Mouse (Mus musculus): ENCODE data around the gene Rhbdf1.

Gene Rhbdf1

DNA sequence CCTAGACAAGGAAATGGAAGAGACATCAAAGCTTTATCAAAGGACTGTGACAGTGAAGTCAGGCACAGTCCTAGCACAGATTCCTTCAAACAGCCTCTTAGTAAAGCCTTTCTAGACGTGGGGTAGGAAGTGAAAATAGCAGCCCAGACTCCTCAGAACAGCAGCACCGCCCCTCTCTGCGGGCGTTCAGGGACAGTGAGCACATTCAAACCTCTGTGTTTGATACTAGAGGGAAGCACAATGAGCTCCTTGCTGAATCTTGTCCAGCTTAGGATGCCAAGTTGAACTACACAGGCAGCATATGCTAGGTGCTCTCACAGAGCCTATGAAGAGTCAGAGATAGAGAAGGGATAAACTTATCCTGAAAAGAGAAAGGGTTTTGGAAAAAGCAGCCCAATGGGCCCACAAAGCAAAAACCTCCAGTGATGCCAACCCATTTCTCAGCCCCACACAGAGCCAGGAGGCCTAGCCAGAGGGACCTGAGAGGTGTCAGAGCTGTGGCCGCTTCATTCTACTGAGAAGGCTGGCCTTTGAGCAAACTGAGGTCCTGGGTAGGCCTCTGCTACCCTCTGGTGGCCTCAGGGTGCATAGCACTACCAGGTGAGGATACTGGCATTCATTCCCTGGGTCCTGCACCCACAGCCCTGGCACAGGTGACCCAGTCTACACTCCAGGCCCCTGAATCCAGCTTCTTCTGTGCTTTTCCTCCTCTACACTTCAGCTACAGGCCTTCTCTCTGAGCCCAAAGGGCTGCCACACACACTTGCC, 16.2 kb upstream of the Rhbdf1 start:
- peak; percentile 85 for DNase-seq

DNA sequence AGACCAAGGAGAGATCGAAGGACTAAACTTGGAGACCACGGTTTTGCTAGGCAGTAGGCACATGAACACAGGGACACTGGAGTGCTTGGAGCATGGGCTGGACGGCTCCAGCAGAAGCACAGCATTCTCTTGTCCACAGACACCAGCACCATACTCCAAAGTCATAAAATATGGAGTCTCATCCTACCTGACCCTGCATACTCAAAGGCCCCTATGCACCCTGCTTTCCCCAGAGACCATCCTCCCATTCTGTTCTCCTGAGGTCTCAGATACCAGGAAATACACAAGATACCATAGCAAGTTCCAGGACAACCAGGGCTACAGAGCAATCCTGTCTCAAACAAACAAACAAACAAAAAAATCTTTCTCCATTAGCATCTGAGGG, 15.3 kb upstream of the Rhbdf1 start:
- no peak for DNase-seq

- peak; percentile 83 for DNase-seq
Observed at GRCm38 (mm10) chr11:32236712-32237410, 14.8 kb upstream of the Rhbdf1 start.

DNA sequence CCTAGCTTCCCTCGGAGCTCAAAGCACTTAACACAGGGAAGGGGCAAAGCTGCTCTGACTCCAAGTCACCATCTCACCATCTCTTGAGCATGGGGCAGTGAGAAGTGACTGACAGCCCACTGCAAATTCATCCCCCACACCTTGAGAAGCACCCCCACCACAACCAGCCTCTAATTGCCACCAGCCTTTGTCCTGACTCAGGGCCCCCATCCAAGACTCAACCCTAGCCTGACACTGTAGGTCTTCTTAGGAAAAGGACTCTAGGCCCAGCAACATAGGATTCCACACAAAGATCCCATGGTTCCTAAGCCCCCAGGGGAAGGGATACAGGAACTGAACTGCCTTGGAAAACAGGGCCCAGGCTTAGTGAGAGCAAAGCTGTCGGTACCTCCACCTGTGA, 14.0 kb upstream of the Rhbdf1 start:
- DNase-seq: peak; percentile 10

GRCm38 (mm10) chr11:32235646-32236045, 13.5 kb upstream of the Rhbdf1 start:
- DNase-seq: peak; percentile 94

- peak; percentile 15 for DNase-seq
Observed at GRCm38 (mm10) chr11:32234816-32235485, 12.9 kb upstream of the Rhbdf1 start.

DNA sequence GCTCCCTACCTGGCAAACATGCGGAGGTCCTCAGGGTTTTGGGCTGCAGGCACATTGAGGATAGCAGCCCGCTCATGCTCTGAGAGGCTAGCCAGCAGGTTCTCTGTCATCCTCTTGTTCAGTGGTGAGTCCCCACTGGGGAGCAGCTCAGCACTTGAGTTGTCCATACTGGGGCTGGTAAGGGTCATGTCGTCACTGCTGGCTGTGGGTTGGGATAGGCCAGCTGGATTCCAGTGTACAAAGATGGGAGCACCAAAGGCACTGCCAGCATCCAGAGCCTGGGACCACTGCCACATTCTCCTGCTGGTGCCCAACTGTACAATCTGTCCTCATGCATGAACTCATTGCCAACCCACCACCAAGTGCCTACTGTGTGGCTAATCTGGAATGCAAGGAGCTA, 11.8 kb upstream of the Rhbdf1 start:
- DNase-seq: peak; percentile 12

- DNase-seq: peak; percentile 50
Observed at GRCm38 (mm10) chr11:32232848-32233247, 10.7 kb upstream of the Rhbdf1 start.

DNA sequence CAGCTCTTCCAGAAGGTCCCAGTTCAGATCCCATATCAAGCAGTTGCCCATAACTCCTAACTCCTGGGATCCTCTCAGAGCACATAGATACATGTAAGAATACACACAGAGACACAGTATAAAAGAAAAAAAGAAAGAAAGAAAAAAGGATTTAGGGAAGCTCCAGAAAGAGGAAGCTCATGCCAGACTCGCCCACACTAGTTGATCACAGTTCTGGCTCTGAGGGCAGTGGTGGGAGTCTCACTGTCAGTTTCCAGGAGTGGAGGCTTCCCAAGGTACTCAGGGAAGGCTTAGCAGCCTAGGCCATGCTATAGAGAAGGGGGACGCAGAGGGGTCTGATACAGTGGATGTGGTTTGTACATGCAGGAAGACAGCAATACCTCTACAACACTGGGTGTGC, 9.0 kb upstream of the Rhbdf1 start:
- DNase-seq: no peak

DNA sequence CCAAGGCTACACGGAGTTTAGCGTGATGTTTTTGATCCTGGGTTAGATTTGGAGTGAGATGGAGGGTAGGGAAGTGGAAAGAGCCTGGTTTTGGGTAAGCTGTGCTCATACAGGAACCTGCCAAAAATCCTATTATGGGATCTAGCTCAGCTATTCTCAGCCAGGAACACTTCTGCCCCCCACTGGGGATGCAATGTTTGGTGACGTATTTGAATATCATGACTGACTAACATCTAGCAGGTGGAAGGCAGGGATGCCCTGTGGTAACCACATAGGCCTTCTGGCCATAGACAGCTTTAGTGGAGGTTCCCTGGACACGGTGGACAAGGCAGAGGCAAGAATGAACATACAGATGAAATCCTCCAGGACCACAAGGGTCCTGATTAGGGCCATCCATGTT, 8.1 kb upstream of the Rhbdf1 start:
- no peak for DNase-seq

- no peak for DNase-seq
Observed at GRCm38 (mm10) chr11:32228292-32228845, 6.3 kb upstream of the Rhbdf1 start.

GRCm38 (mm10) chr11:32227555-32227954, 5.5 kb upstream of the Rhbdf1 start:
- DNase-seq: no peak

DNA sequence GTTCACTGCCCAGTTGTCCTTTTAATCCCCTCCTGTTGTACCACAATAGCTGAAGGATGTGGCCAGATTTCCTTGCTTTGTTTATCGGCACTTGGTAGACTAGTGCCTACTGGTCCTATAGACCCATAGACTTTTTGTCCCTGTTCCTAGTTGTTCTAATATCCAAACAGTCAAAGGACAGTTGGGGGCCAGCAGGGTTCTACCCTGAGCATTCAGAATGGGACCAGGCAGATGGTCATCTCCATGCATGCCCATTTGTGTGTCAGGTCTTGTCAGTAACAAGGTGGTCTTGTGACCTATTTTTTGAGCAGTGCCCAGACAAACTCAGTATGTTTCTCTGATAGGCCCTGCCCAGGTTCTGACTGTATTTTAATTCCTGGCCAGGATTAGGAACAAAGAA, 4.9 kb upstream of the Rhbdf1 start:
- DNase-seq: no peak

- peak; percentile 94 for DNase-seq
Observed at GRCm38 (mm10) chr11:32226124-32226871, 4.2 kb upstream of the Rhbdf1 start, which contains the start of gene Mpg. TSS of gene Mpg (plus strand) at chr11:32226505.

DNA sequence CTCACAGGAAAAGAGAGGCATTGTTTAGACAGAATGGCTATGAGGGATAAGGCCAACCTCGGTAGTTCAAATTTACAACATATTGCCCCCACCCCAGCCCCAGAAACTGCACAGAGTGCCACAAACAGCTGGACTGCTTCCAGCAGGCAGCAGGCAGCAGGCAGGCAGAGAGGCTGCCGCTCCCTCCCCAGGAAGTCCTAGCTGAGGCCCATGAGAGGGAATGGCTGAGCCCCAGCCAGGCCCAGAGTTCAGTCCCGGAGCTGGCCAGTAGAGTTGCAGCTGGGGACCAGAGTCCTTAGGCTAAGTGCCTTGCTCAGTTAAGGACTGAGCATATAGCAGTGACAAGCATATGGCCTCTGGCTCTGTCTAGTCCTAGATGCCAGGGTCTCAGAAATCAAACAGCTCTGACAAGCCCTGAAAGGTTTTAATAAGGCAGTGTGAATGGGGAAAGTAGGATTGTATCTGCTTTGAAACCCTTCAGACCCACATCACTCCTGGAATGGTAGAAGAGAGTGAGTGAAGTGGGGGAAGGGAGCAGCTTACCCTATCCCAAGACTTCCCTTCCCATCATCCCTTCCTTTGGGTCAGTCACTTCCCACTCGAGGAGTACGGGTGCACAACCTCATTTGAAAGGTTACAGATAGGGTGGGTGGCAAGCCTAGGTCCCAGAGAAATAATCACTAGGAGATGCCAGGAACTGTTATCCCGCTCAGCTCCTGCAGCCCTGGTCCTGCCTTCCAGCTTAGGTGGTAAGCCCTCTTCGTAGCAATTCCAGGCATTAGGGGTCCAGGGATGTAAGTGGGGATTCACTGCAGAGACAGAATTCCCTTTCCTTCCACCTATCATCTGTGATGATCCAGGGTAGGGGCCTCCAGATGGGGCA, 3.4 kb upstream of the Rhbdf1 start:
- DNase-seq: peak; percentile 71

DNA sequence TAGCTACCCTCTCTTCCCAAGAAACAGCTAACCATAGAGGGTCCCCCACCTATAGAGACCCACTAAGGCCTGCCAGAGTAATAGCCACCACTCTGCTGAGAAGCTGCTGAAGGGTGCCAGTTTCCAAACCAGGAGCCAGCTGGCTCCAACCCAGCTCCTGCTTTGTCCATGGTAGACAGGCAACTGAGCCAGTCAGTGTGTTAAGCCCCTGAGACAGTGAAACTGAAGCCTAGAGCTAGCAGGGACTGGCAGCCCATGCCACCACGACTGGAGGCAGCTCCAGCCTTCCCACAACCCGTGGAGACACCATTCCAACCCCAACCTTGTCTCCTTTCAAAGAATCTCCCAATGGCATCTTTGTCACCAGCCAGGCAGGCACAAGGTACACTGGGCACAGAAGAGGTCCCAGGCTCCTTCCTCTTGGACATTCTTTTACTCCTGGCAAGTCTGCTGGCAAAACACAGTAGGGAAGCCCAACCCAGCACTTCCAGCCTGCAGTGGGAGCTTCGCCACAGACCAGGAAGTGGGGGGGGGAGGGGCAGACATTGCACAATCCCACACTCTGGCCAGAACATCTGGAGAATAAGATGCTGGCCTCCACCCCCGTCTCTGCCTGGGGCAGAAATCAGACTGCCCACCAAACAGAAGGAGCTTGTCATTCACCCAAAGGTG, 2.5 kb upstream of the Rhbdf1 start:
- peak; percentile 94 for DNase-seq

GRCm38 (mm10) chr11:32223297-32223967, 1.3 kb upstream of the Rhbdf1 start:
- DNase-seq: no peak

DNA sequence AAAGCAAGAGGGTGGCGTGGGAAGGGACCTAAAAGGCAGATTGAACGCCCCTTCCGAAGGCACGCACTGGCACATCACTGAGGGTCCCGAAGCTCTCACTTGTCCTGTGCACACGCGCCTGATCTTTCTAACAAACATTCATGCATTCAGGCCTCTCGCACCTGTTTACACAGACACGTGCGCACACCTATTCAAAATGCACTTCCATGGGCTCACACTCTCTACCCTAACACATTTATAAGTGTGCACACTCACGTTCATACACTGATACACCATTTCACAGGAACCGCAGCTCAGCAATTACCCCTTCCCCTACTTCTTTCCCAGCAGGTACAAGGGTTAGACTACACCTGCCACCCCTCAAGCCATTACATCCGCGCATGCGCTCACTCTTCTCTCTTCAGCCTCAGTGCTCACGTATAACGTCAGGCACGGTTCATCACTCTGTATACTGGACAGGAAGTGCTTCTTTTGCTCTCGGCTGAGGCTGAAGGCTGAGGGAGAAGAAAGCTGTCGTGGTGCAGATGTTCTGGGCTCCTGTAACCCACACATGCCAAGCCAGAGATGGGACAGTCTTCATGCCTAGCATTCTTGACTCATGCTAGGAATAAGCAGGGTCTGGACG, 582 bp upstream of the Rhbdf1 start:
- DNase-seq: peak; percentile 78

DNA sequence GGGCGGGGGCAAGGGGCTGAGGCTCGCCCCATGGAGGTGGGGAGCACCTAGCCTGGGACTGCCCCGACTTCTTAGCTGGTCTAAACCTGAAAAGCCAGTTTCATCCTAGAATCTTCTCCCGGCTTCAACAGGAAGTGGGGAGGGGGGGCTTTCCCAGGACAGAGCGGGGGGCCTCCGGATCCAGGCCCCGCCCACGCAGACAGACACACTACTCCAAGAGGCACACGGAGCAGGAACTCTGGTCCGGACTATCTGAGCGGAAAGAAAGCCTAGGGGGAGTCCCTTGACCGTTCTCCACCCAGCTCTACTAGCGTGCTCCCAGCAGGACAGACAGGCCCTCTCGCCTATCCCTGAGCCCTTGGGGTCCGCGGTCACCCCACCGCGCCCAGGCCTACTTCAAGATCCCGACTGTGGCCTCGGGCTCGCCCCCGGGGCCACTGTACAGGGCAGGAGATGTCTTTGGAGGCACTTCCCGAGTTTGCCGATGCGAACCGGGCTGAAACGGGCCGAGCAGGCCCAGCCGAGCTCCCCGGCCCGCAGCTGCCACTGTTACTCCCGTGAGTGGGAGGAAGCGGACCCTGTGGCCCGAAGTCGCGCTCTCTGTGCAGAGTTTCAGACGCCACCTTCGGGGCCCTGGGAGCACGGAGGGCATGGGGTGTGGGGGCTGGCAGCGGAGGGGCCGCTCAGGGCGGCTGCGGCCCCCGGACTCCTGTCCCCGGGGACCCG, 712 bp downstream of the Rhbdf1 start:
- peak; percentile 90 for DNase-seq
